9 mouse cellular contexts compared by ENCODE assay signal in the genomic region with DNA sequence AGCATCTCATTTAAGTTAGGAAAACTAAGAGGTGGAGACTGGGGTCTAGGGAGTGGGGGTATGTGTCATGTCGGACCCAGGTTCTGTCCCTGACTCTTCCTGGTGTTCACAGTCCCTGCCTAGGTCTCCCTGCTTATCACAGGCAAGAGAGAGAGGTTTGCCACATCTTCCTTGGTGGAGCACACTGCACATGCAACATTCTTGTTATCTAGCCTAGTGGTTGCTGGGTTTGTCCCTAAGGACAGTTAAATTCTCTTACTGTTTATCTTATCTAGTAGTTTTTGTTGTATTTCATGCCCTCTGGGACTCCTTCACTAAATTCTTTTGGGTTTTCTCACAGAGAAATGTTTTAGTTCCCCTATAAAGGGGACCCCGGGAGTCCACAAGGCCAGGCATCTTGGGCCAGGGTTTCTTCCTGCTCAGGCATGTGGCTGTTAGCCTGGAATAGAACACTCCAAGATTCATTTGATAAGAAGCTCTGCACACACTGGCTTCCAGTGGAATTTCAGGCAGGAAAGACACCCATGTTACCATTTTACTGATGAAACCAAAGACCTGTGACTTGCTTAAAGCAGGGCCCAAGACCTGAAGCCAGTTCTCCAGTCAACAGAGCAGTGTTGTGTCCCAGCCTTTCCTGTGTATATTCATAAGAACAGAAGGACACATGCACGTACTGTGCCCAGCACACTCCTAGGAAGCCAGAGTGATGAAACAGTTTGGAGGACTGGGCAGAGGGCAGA. TPM values are rescaled to one million over a fixed set of nuclear protein-coding genes. Genes with fewer than 3 reads are reported as not detected.
DNase-seq lines count a peak whose midpoint lies in the region; ATAC-seq and TF ChIP-seq lines count a peak whose summit lies in the region.
"Had no signal": no experiment of that assay in that cellular context is flagged by ENCODE, and none has a peak within 500 bp of the region (broad histone marks: within the 10 kb centered on the region; RNA-seq: fewer than 3 reads in every experiment).

No protein-coding gene starts in this region.

- peak; percentile 67 for DNase-seq in MEL-GATA-1-ER (ENCODE audit: extremely low read depth, low read depth)
- peak; percentile 38 for DNase-seq in liver, embryonic 13.5 days
- no peak for DNase-seq in layer of hippocampus, adult 9-11 months
- DNase-seq in right cerebral cortex, postnatal 36 days (ENCODE audit: low spot score in 2 of 2) = no peak

- 81% methylated on average over 3 of the region's 3 CpGs for WGBS in hindbrain, embryonic 13.5 days
- 83% methylated on average over 3 of the region's 3 CpGs for WGBS in hindbrain, embryonic 16.5 days
- 20% methylated on average over 3 of the region's 3 CpGs for WGBS in liver, embryonic 13.5 days (ENCODE audit: insufficient replicate concordance)

- H3K9ac ChIP-seq in hindbrain, embryonic 13.5 days = peak overlapping the region; percentile 13; the same call in 1 of the 2 replicates
- H3K9ac ChIP-seq in hindbrain, embryonic 16.5 days (ENCODE audit: low read depth, low read length) = no peak overlapping the region
- peak overlapping the region; percentile 41 for H3K9ac ChIP-seq in liver, embryonic 13.5 days

- H3K4me3 ChIP-seq in hindbrain, embryonic 13.5 days = no peak overlapping the region
- H3K4me3 ChIP-seq in hindbrain, embryonic 16.5 days (ENCODE audit: low read length) = no peak overlapping the region
- no peak overlapping the region for H3K4me3 ChIP-seq in embryonic fibroblast, embryonic 13.5 days (ENCODE audit: insufficient read depth, low read length)
- no peak overlapping the region for H3K4me3 ChIP-seq in liver, embryonic 13.5 days (replicated peaks)

- ATAC-seq in hindbrain, embryonic 13.5 days (ENCODE audit: low FRiP score) = no peak
- no peak for ATAC-seq in hindbrain, embryonic 16.5 days
- ATAC-seq in liver, embryonic 13.5 days (ENCODE audit: low read depth) = peak; percentile 80
- no peak for ATAC-seq in inflammation-experienced regulatory T-cells, adult 6 months

- H3K4me2 ChIP-seq in hindbrain, embryonic 13.5 days = no peak overlapping the region
- H3K4me2 ChIP-seq in hindbrain, embryonic 16.5 days (ENCODE audit: low read length) = no peak overlapping the region
- H3K4me2 ChIP-seq in liver, embryonic 13.5 days = peak overlapping the region; percentile 43

- H3K9me3 ChIP-seq in hindbrain, embryonic 13.5 days = no peaks in the 10 kb centered on the region
- no peaks in the 10 kb centered on the region for H3K9me3 ChIP-seq in hindbrain, embryonic 16.5 days (ENCODE audit: control insufficient read depth, low read length)
- H3K9me3 ChIP-seq in liver, embryonic 13.5 days (replicated peaks) = no peaks in the 10 kb centered on the region

- H3K36me3 ChIP-seq in hindbrain, embryonic 13.5 days = no peaks in the 10 kb centered on the region
- no peaks in the 10 kb centered on the region for H3K36me3 ChIP-seq in hindbrain, embryonic 16.5 days (ENCODE audit: control insufficient read depth, insufficient read depth, low read length)
- peaks cover 4% of the 10 kb centered on the region; the same call in 1 of the 2 replicates for H3K36me3 ChIP-seq in liver, embryonic 13.5 days

- TF ChIP-seq POLR2A in embryonic fibroblast, embryonic 13.5 days (IDR thresholded peaks at IDR 0.05; ENCODE audit: low read depth, low read length) = no peak

- H3K27me3 ChIP-seq in hindbrain, embryonic 13.5 days = no peaks in the 10 kb centered on the region
- H3K27me3 ChIP-seq in hindbrain, embryonic 16.5 days (replicated peaks; ENCODE audit: control insufficient read depth, insufficient read depth, low read length) = no peaks in the 10 kb centered on the region
- H3K27me3 ChIP-seq in liver, embryonic 13.5 days = no peaks in the 10 kb centered on the region

- peaks cover 45% of the 10 kb centered on the region for H3K4me1 ChIP-seq in hindbrain, embryonic 13.5 days (replicated peaks)
- H3K4me1 ChIP-seq in hindbrain, embryonic 16.5 days (ENCODE audit: control insufficient read depth, insufficient read depth, low read depth, low read length) = peaks cover 8% of the 10 kb centered on the region
- peaks cover 13% of the 10 kb centered on the region for H3K4me1 ChIP-seq in embryonic fibroblast, embryonic 13.5 days (ENCODE audit: control insufficient read depth, insufficient read depth, low read length)
- peaks cover 100% of the 10 kb centered on the region for H3K4me1 ChIP-seq in liver, embryonic 13.5 days (replicated peaks)

- peak overlapping the region; percentile 58; the same call in 1 of the 2 replicates for H3K27ac ChIP-seq in hindbrain, embryonic 13.5 days
- H3K27ac ChIP-seq in hindbrain, embryonic 16.5 days (ENCODE audit: low read depth, low read length) = no peak overlapping the region; the same call in 1 of the 2 replicates
- peak overlapping the region; percentile 60 for H3K27ac ChIP-seq in embryonic fibroblast, embryonic 13.5 days (ENCODE audit: insufficient read depth, low read length)
- H3K27ac ChIP-seq in liver, embryonic 13.5 days = peak overlapping the region; percentile 89
- H3K27ac ChIP-seq: macrophage had no signal

- no peak for TF ChIP-seq CTCF in embryonic fibroblast, embryonic 13.5 days (IDR thresholded peaks at IDR 0.05; ENCODE audit: borderline replicate concordance, insufficient read depth, low read length)

RNA-seq across cellular contexts. Expression of a gene that starts 34.9 kb away (rescaled TPM):
- polyA plus RNA-seq in hindbrain, embryonic 13.5 days (2015; fragmentation: Nextera tagmentation; extraction: Ambion mirVana) = 110 and 119 TPM in 2 replicates
- polyA plus RNA-seq in hindbrain, embryonic 16.5 days (2015; fragmentation: Nextera tagmentation; extraction: Ambion mirVana) = 126 and 127 TPM in 2 replicates
- polyA plus RNA-seq in embryonic fibroblast, embryonic 13.5 days (2011; ENCODE audit: insufficient read length, low read depth, missing spikeins) = 33.6 and 39.7 TPM in 2 replicates
- 122 and 139 TPM in 2 replicates for polyA plus RNA-seq in liver, embryonic 13.5 days (2015; fragmentation: Nextera tagmentation; extraction: Ambion mirVana)
- 1 to 10 TPM; 2.0 to 5.5 (median 3.3) TPM for polyA plus RNA-seq in inflammation-experienced regulatory T-cells, adult 6 months (2017; shearing (Covaris generic))

RNA-seq across cellular contexts. Expression of a gene that starts 48.1 kb away (rescaled TPM):
- 37.5 and 38.7 TPM in 2 replicates for polyA plus RNA-seq in hindbrain, embryonic 13.5 days (2015; fragmentation: Nextera tagmentation; extraction: Ambion mirVana)
- polyA plus RNA-seq in hindbrain, embryonic 16.5 days (2015; fragmentation: Nextera tagmentation; extraction: Ambion mirVana) = 38.6 and 41.2 TPM in 2 replicates
- polyA plus RNA-seq in embryonic fibroblast, embryonic 13.5 days (2011; ENCODE audit: insufficient read length, low read depth, missing spikeins) = 262 and 294 TPM in 2 replicates
- polyA plus RNA-seq in liver, embryonic 13.5 days (2015; fragmentation: Nextera tagmentation; extraction: Ambion mirVana) = 112 and 130 TPM in 2 replicates
- 100 to 1,000 TPM; 124 to 178 (median 145) TPM for polyA plus RNA-seq in inflammation-experienced regulatory T-cells, adult 6 months (2017; shearing (Covaris generic))

RNA-seq across cellular contexts. Expression of a gene that starts 57.0 kb away (rescaled TPM):
- polyA plus RNA-seq in hindbrain, embryonic 13.5 days (2015; fragmentation: Nextera tagmentation; extraction: Ambion mirVana) = 2.8 and 3.2 TPM in 2 replicates
- 3.5 and 4.2 TPM in 2 replicates for polyA plus RNA-seq in hindbrain, embryonic 16.5 days (2015; fragmentation: Nextera tagmentation; extraction: Ambion mirVana)
- polyA plus RNA-seq in embryonic fibroblast, embryonic 13.5 days (2011; ENCODE audit: insufficient read length, low read depth, missing spikeins) = 26.9 and 32.7 TPM in 2 replicates
- 5.5 and 6.6 TPM in 2 replicates for polyA plus RNA-seq in liver, embryonic 13.5 days (2015; fragmentation: Nextera tagmentation; extraction: Ambion mirVana)
- polyA plus RNA-seq in inflammation-experienced regulatory T-cells, adult 6 months (2017; shearing (Covaris generic)) = 1 to 10 TPM; 4.4 to 8.2 (median 7.4) TPM

Comparison
In these comparisons a context has a peak if more than half of its experiments do, and no peak if none do; other contexts are left out.
1. DNase-seq: peak in MEL-GATA-1-ER (single experiment) and liver, embryonic 13.5 days (single experiment); none in layer of hippocampus, adult 9-11 months (single experiment) and right cerebral cortex, postnatal 36 days (0 of 2).